Mouse (Mus musculus) left cerebral cortex, adult 2 months (tissue): ENCODE measurements around the gene Gm47791. TPM values are rescaled to one million over a fixed set of nuclear protein-coding genes. Genes with fewer than 3 reads are reported as not detected.

Experiments used
- DNase-seq, 2 experiments: peaks; one replicate each; pipeline ENCODE4 v3.0.0; 2021 to 2022; ENCODE audit warnings: low spot score in 2 of 2, mixed read lengths in 1 of 2; ENCODE audit errors: extremely low spot score in 1 of 2
- H3K27ac ChIP-seq: fragments of 200-600 bp; 2 replicates; pipeline ENCODE4 v1.8.1; 2022
- H3K4me3 ChIP-seq: fragments of 200-600 bp; 2 replicates; pipeline ENCODE4 v1.8.1; 2022
- CTCF ChIP-seq: fragments of 200-600 bp; IDR thresholded peaks from 2 replicates; pipeline ENCODE4 v1.8.1; 2022; ENCODE audit warnings: antibody characterized with exemption, mild to moderate bottlenecking, moderate library complexity
- intact Hi-C: fragments of 180-260 bp; cut with DNase I; formaldehyde crosslinking; loops from one replicate; pipeline ENCODE4 v1.15.1; 2025
- total RNA-seq, 2 experiments: library from RNA; stranded (reverse); gene quantifications; 2 replicates each; pipeline ENCODE4 v1.2.3; 2021

The Gm47791 gene
- total RNA-seq, 2 experiments from 2014 or later, result not detected

GRCm38 (mm10) chr1:82798922-82799321, 27.9 kb upstream of the Gm47791 start:
- DNase-seq, result no peak
- Histone ChIP-seq H3K4me3 (no peak overlapping the region), H3K27ac (no peak overlapping the region)
- no peak for TF ChIP-seq CTCF
- intact Hi-C loops, result no loop called here

GRCm38 (mm10) chr1:82798304-82798703, 27.3 kb upstream of the Gm47791 start:
- H3K27ac ChIP-seq, result no peak overlapping the region
- no peak overlapping the region for H3K4me3 ChIP-seq
- no peak for TF ChIP-seq CTCF
- intact Hi-C loops, result no loop called here
- no peak for DNase-seq

- no peak for DNase-seq
- Histone ChIP-seq H3K4me3 (no peak overlapping the region), H3K27ac (no peak overlapping the region)
- intact Hi-C loops, result no loop called here
- TF ChIP-seq CTCF, result no peak
Measured at GRCm38 (mm10) chr1:82797088-82797487, 26.0 kb upstream of the Gm47791 start.

- intact Hi-C loops, result no loop called here
Measured at GRCm38 (mm10) chr1:82795702-82796443, 24.8 kb upstream of the Gm47791 start.

GRCm38 (mm10) chr1:82795211-82795610, 24.2 kb upstream of the Gm47791 start:
- TF ChIP-seq CTCF, result no peak
- intact Hi-C loops, result no loop called here
- no peak overlapping the region for H3K27ac ChIP-seq
- H3K4me3 ChIP-seq, result no peak overlapping the region
- no peak for DNase-seq

More at GRCm38 (mm10) chr1:82795702-82796443, 24.8 kb upstream of the Gm47791 start:
- no peak for DNase-seq
- no peak for TF ChIP-seq CTCF
- no peak overlapping the region for H3K4me3 ChIP-seq
- peak overlapping the region; percentile 34; the same call in 1 of the 2 replicates for H3K27ac ChIP-seq

- no peak for TF ChIP-seq CTCF
- Histone ChIP-seq H3K4me3 (no peak overlapping the region), H3K27ac (no peak overlapping the region)
- DNase-seq, result peak; percentile 22 to 37
- intact Hi-C loops, result no loop called here
Measured at GRCm38 (mm10) chr1:82793986-82794385, 22.9 kb upstream of the Gm47791 start.

- intact Hi-C loops, result no loop called here
- no peak for TF ChIP-seq CTCF
- DNase-seq, result no peak
Measured at GRCm38 (mm10) chr1:82793110-82793509, 22.1 kb upstream of the Gm47791 start.

GRCm38 (mm10) chr1:82792238-82792637, 21.2 kb upstream of the Gm47791 start:
- TF ChIP-seq CTCF, result no peak
- intact Hi-C loops, result no loop called here
- no peak for DNase-seq
- Histone ChIP-seq H3K4me3 (no peak overlapping the region), H3K27ac (no peak overlapping the region)

More at GRCm38 (mm10) chr1:82793110-82793509, 22.1 kb upstream of the Gm47791 start:
- Histone ChIP-seq H3K27ac (no peak overlapping the region), H3K4me3 (no peak overlapping the region)

- Histone ChIP-seq H3K27ac (no peak overlapping the region), H3K4me3 (no peak overlapping the region)
- no peak for DNase-seq
- intact Hi-C loops, result no loop called here
- no peak for TF ChIP-seq CTCF
Measured at GRCm38 (mm10) chr1:82791105-82791504, 20.1 kb upstream of the Gm47791 start.

- intact Hi-C loops, result loop anchor here (2.0 to 5.0 kb wide), 3 partner anchors 51 to 399 kb away; partner anchors contain the start of gene Agfg1
- DNase-seq, result no peak
- Histone ChIP-seq H3K27ac (no peak overlapping the region), H3K4me3 (no peak overlapping the region)
- no peak for TF ChIP-seq CTCF
Measured at GRCm38 (mm10) chr1:82788070-82788469, 17.0 kb upstream of the Gm47791 start.

GRCm38 (mm10) chr1:82787414-82787813, 16.4 kb upstream of the Gm47791 start:
- peak; percentile 89 for TF ChIP-seq CTCF
- Histone ChIP-seq H3K27ac (no peak overlapping the region), H3K4me3 (no peak overlapping the region)
- intact Hi-C loops, result loop anchor here (1.0 to 5.0 kb wide), 3 partner anchors 200 to 400 kb away; no protein-coding TSS in a partner anchor
- DNase-seq, result peak; percentile 38 to 53

GRCm38 (mm10) chr1:82785546-82785945, 14.5 kb upstream of the Gm47791 start:
- intact Hi-C loops, result loop anchor here (5.0 kb wide), 2 partner anchors 292 to 402 kb away; no protein-coding TSS in a partner anchor
- TF ChIP-seq CTCF, result no peak

GRCm38 (mm10) chr1:82783559-82783958, 12.5 kb upstream of the Gm47791 start:
- DNase-seq, result no peak
- H3K27ac ChIP-seq, result no peak overlapping the region
- no peak overlapping the region for H3K4me3 ChIP-seq
- intact Hi-C loops, result no loop called here
- TF ChIP-seq CTCF, result no peak

More at GRCm38 (mm10) chr1:82785546-82785945, 14.5 kb upstream of the Gm47791 start:
- H3K27ac ChIP-seq, result no peak overlapping the region
- DNase-seq, result no peak
- H3K4me3 ChIP-seq, result no peak overlapping the region
